Mouse (Mus musculus) bone marrow, adult 2 months (tissue): ENCODE measurements around the gene Gm11084. TPM values are rescaled to one million over a fixed set of nuclear protein-coding genes. Genes with fewer than 3 reads are reported as not detected.
A peak's percentile ranks its signal among the peaks of the same experiment; 100 is the strongest.

ENCODE experiments used
- H3K27ac ChIP-seq: fragments of 200-500 bp; 2 replicates; pipeline ENCODE4 v1.5.1; 2012; ENCODE audit warnings: low read depth, mild to moderate bottlenecking, control low read depth, inconsistent platforms, low read length; ENCODE audit not compliant: control insufficient read depth, poor library complexity, insufficient read depth
- H3K4me1 ChIP-seq: fragments of 200-500 bp; 2 replicates; pipeline ENCODE4 v1.6.1; 2011; ENCODE audit warnings: low read length; ENCODE audit not compliant: control insufficient read depth, insufficient read depth
- H3K4me3 ChIP-seq: fragments of 200-500 bp; replicated peaks from 2 replicates; pipeline ENCODE3; 2011; ENCODE audit warnings: mild to moderate bottlenecking, low read depth, low read length, control low read depth; ENCODE audit not compliant: control insufficient read depth
- CTCF ChIP-seq: fragments of 200-500 bp; IDR thresholded peaks from 2 replicates; pipeline ENCODE4 v1.5.1; 2011; ENCODE audit warnings: low read length, control low read depth; ENCODE audit not compliant: control insufficient read depth, insufficient read depth
- POLR2A ChIP-seq: fragments of 200-500 bp; IDR thresholded peaks from 2 replicates; pipeline ENCODE4 v1.6.1; 2011; ENCODE audit warnings: low read depth, mild to moderate bottlenecking, control low read depth, low read length, borderline replicate concordance; ENCODE audit not compliant: control insufficient read depth
- WGBS: fragments of 180-500 bp; shearing (Covaris S2); methylation state at CpG from one replicate; pipeline ENCODE4 v1.1.7; 2018; 5-methylcytosine and 5-hydroxymethylcytosine counted together
- polyA plus RNA-seq: library from polyadenylated mRNA; stranded (reverse); fragments of >200 nt; gene quantifications from 2 replicates; pipeline ENCODE4 v1.2.4, GENCODE M21; 2011; ENCODE audit warnings: low replicate concordance; ENCODE audit not compliant: missing spikeins, insufficient read depth, insufficient read length

Gm11084 gene
- polyA plus RNA-seq, 1 experiment: not detected

DNA sequence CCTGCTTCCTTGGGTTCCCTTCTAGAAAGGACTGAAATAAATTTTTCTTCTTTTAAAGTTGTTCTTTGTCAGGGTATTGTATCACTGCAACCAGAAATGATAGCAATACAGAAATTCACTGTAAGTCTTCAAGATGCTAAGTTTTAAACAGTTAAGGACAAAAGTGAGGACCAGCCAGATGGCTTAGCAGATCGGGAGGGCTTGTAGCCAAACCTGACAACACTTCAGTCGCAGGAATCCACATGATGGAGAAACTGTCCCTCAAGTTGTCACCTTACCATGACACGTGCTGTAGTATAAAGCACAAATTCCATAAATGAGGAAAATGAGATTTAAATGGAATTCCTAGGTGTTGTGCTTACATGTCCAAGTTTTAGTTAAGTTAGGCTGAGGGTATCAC lies 3.3 kb downstream of the Gm11084 start:
- Histone ChIP-seq H3K4me3 (no peak overlapping the region), H3K4me1 (peaks cover 3% of the 10 kb centered on the region; the same call in 1 of the 2 replicates), H3K27ac (no peak overlapping the region)
- 78% methylated on average over 3 of the region's 3 CpGs for WGBS
- TF ChIP-seq CTCF: no peak
- TF ChIP-seq POLR2A: no peak

GRCm38 (mm10) chr2:72982110-72982785 lies 4.3 kb downstream of the Gm11084 start:
- no peak overlapping the region for H3K4me3 ChIP-seq
- no peak for TF ChIP-seq CTCF
- 73% methylated on average over 7 of the region's 7 CpGs for WGBS
- no peak overlapping the region for H3K27ac ChIP-seq
- H3K4me1 ChIP-seq: peaks cover 3% of the 10 kb centered on the region; the same call in 1 of the 2 replicates

DNA sequence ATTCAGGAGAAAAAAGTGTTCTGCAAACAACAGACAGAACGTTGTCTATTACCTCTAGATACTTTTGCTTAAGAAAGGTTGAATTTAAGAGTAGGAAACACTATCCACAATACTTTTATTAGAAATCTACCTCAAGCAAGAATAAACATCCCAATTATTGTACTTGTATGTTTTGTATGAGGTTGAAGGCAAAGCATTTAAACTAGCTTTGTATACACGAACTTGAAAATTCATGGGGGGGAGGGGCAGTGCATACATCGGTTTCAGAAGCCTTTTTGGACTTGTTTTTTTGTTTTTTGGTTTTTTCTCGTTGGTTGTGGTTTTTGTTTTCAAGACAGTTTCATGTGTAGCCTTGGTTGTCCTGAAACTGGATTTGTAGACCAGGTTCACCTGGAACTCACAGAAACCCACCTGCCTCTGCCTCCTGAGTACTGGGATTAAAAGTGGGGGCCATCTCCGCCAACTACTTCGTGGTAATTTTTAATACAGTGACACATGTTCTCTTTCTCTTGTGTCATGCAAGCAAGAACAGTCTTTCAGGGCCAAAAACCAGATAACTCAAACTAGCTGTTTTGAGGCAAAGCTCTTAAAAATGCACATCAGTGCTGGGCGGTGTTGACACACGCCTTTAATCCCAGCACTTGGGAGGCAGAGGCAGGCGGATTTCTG lies 4.9 kb downstream of the Gm11084 start:
- Histone ChIP-seq H3K27ac (no peak overlapping the region), H3K4me1 (peaks cover 3% of the 10 kb centered on the region; the same call in 1 of the 2 replicates), H3K4me3 (no peak overlapping the region)
- no peak for TF ChIP-seq POLR2A
- TF ChIP-seq CTCF: no peak
- 55% methylated on average over 9 of the region's 9 CpGs for WGBS

DNA sequence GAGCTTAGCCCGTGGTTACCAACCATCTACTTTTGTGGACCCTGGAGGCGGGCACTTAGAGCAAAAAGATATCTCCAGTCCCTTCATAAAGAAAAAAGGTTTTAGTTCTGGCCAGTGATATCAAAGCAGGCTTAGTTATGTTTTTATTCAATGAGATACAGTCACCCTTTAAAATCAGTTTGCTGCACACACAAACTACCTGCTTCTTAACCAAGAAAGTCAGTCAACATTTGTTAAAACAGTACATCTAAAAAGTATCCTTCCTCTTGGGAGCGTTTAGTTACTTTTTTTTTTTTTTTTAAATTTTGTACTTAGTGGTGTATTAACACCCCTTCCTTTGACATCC lies 5.5 kb downstream of the Gm11084 start:
- H3K27ac ChIP-seq: peak overlapping the region; percentile 100
- TF ChIP-seq POLR2A (no peak), CTCF (no peak)
- under 1% methylated on average over 3 of the region's 3 CpGs for WGBS
- H3K4me1 ChIP-seq: peaks cover 4% of the 10 kb centered on the region; the same call in 1 of the 2 replicates
- H3K4me3 ChIP-seq: peak overlapping the region; percentile 77

DNA sequence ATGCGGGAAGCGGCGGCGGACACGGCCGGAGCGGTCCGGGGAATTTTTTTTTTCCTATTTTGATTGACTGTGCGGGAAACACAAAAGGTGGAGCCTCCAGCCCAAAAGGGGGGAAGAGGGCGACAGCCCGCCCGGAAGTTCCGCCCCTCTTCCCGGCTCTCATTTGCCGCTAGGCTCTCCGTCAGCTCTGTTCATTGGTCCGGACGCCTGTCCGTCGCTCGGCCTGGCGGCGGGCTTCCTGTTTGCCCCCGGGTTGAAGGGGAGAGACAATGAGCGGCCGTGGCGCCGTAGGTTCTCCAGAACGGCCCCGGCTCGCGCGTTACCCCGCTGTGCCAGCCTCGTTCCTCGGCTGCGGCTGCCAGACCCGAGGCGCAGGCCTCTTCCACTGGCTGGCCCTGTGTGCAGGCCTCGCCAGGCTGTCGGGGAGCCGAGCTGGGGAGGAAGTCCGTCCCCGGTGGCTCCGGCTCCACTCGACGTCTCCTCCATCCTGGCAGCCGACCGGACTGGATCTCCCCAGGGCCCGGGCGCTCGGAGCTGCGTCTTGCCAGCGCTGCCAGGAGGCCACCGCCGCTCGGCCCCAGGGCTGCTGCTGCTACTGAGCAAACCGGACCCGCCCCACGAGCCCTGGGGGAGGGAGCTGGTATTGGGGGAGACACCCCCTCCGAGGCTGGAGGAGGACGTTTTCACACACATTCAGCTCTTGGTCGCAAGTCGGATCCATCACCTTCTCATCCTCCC lies 6.0 kb downstream of the Gm11084 start, which contains the start of gene Sp3:
TSS of gene Sp3 (minus strand) at position 110 of the 738 bp plus-strand sequence.
- under 1% methylated on average over 64 of the region's 64 CpGs for WGBS
- H3K4me1 ChIP-seq: peaks cover 4% of the 10 kb centered on the region; the same call in 1 of the 2 replicates
- peak within 1 kb of the TSS; percentile 77 for H3K4me3 ChIP-seq
- TF ChIP-seq CTCF (no peak), POLR2A (peak; percentile 95)
- H3K27ac ChIP-seq: peak within 1 kb of the TSS; percentile 100

- H3K4me3 ChIP-seq: peak overlapping the region; percentile 77
- TF ChIP-seq POLR2A: peak; percentile 48; the same call in 1 of the 2 replicates
- no peak for TF ChIP-seq CTCF
- peak overlapping the region; percentile 100 for H3K27ac ChIP-seq
- peaks cover 3% of the 10 kb centered on the region; the same call in 1 of the 2 replicates for H3K4me1 ChIP-seq
- WGBS: under 1% methylated on average over 27 of the region's 54 CpGs
Measured at GRCm38 (mm10) chr2:72979659-72980071, 6.9 kb downstream of the Gm11084 start.

GRCm38 (mm10) chr2:72978901-72979658 lies 7.4 kb downstream of the Gm11084 start:
- Histone ChIP-seq H3K4me1 (peaks cover 3% of the 10 kb centered on the region; the same call in 1 of the 2 replicates), H3K4me3 (peak overlapping the region; percentile 97), H3K27ac (peak overlapping the region; percentile 99)
- TF ChIP-seq POLR2A (peak; percentile 88), CTCF (no peak)
- under 1% methylated on average over 65 of the region's 107 CpGs for WGBS
